Mouse (Mus musculus) CH12.LX (cell line): ENCODE measurements around the gene Catip.

Experiments used
- GABPA ChIP-seq: IDR thresholded peaks from 2 replicates; pipeline ENCODE4 v1.6.1; 2012; ENCODE audit warnings: low read depth, low read length, improper control_type of control experiment, inconsistent platforms; ENCODE audit not compliant: insufficient replicate concordance
- JUND ChIP-seq: conservative IDR thresholded peaks from 2 replicates; pipeline ENCODE4 v1.6.1; 2011; ENCODE audit warnings: low read depth, low read length, improper control_type of control experiment
- NELFE ChIP-seq: IDR thresholded peaks from 2 replicates; pipeline ENCODE4 v1.6.1; 2011; ENCODE audit warnings: low read depth, low read length, improper control_type of control experiment
- NRF1 ChIP-seq: IDR thresholded peaks from 2 replicates; pipeline ENCODE4 v1.6.1; 2014; ENCODE audit warnings: low read depth, mild to moderate bottlenecking, inconsistent platforms, low read length, improper control_type of control experiment, moderate library complexity
- POLR2A ChIP-seq: IDR thresholded peaks from 2 replicates; pipeline ENCODE4 v1.6.1; 2011; ENCODE audit warnings: low read depth, mild to moderate bottlenecking, improper control_type of control experiment, low read length
- RCOR1 ChIP-seq: conservative IDR thresholded peaks from 2 replicates; pipeline ENCODE4 v1.6.1; 2012; ENCODE audit warnings: low read depth, mild to moderate bottlenecking, inconsistent platforms, low read length, improper control_type of control experiment
- ZMIZ1 ChIP-seq: IDR thresholded peaks from 2 replicates; pipeline ENCODE4 v1.6.1; 2012; ENCODE audit warnings: low read depth, mild to moderate bottlenecking, inconsistent platforms, low read length, improper control_type of control experiment

DNA sequence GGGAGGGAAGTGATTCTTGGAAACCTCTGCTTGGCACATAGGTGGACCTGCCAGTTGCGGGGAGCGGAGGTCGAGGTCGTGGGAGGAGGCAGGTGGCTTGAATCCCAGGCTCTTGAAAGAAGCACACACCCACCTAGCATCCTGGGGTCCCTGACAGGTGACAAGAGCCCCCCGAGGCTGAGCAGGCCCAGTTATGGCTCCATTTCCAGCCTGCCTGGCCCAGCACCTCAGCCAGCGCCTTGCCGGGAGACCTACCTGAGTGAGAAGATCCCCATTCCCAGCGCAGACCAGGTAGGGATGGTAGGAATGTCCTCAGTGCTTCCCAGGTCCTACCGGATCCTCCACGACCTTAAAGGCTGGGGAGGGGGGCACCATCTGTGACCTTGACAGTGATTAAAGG lies 13.7 kb downstream of the Catip start:
- no peak for TF ChIP-seq GABPA
- TF ChIP-seq RCOR1, result no peak
- no peak for TF ChIP-seq NELFE
- TF ChIP-seq JUND, result no peak
- no peak for TF ChIP-seq NRF1
- TF ChIP-seq ZMIZ1, result no peak
- TF ChIP-seq POLR2A, result no peak
